Mouse (Mus musculus): Measurements from ENCODE around the gene Stat2.

DNA sequence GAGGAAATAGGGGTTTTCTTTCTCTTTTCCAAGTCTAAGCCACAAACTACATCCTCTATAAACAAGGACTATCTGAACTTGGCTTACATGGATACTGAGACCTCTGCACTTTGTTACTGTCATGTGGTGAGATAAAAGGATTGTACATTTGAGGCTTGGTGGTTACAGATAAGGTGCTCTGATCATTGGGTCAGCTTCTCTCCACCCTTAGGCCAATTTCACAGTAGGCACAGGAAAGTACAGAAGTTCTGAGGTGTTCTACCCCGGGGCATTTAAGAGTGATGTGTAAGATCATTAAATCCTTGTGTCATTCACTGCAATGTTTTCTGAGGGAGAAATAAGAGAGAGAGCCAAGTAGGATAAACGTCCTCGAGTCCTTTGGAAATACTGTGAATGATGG is 66.2 kb downstream of the Stat2 start:
- TF ChIP-seq CTCF (IDR thresholded peaks at IDR 0.05; ENCODE audit: low read depth, low read length) (no peak), EP300 (IDR thresholded peaks at IDR 0.05; ENCODE audit: insufficient read depth, low read depth, low read length) (no peak), POLR2A (IDR thresholded peaks at IDR 0.05; ENCODE audit: insufficient read depth, low read length) (no peak)
